Mouse (Mus musculus): ENCODE data around the gene Hspa1l.

GRCm38 (mm10) chr17:34937960-34938505 is 34.5 kb upstream of the Hspa1l start:
- TF ChIP-seq CTCF (conservative IDR thresholded peaks at IDR 0.05; ENCODE audit: low read length), result no peak
- no peak for TF ChIP-seq NANOG (IDR thresholded peaks at IDR 0.05; ENCODE audit: borderline replicate concordance, low read length)
- TF ChIP-seq POU5F1 (IDR thresholded peaks at IDR 0.05; ENCODE audit: borderline replicate concordance, low read length), result no peak
